Mouse (Mus musculus): ENCODE data around the gene Ppp1r21.

- TF ChIP-seq NELFE (IDR thresholded peaks at IDR 0.05; ENCODE audit: low read depth, low read length), result no peak
- no peak for TF ChIP-seq TAL1 (IDR thresholded peaks at IDR 0.05; ENCODE audit: low read length)
- no peak for TF ChIP-seq CTCF (IDR thresholded peaks at IDR 0.05 in 2 of 3, conservative IDR thresholded peaks at IDR 0.05 in 1 of 3; ENCODE audit: control insufficient read depth in 1 of 3, insufficient read depth in 1 of 3, low read depth in 2 of 3, low read length in 3 of 3, poor library complexity in 1 of 3, severe bottlenecking in 1 of 3)
- TF ChIP-seq MXI1 (IDR thresholded peaks at IDR 0.05; ENCODE audit: low read depth, low read length), result no peak
- TF ChIP-seq POLR2A (IDR thresholded peaks at IDR 0.05; ENCODE audit: control insufficient read depth in 1 of 2, insufficient read depth in 1 of 2, low read depth in 1 of 2, low read length in 2 of 2, poor library complexity in 1 of 2), result no peak
- TF ChIP-seq ZMIZ1 (IDR thresholded peaks at IDR 0.05; ENCODE audit: low read depth, low read length), result no peak
- TF ChIP-seq E2F4 (IDR thresholded peaks at IDR 0.05; ENCODE audit: borderline replicate concordance, low read depth, low read length), result no peak
- no peak for TF ChIP-seq SIN3A (IDR thresholded peaks at IDR 0.05; ENCODE audit: low read length)
- TF ChIP-seq GATA1 (IDR thresholded peaks at IDR 0.05; ENCODE audit: low read depth, low read length), result no peak
Observed at GRCm38 (mm10) chr17:88622711-88623110, 92.8 kb downstream of the Ppp1r21 start.

Measured in MEL (cell line).